Mouse (Mus musculus): ENCODE results near the gene Zfp385b.

Zfp385b gene

GRCm38 (mm10) chr2:77819539-77819938, at the start of gene Zfp385b:
Zfp385b (minus strand) TSS chr2:77819639.
- no peak for DNase-seq

DNA sequence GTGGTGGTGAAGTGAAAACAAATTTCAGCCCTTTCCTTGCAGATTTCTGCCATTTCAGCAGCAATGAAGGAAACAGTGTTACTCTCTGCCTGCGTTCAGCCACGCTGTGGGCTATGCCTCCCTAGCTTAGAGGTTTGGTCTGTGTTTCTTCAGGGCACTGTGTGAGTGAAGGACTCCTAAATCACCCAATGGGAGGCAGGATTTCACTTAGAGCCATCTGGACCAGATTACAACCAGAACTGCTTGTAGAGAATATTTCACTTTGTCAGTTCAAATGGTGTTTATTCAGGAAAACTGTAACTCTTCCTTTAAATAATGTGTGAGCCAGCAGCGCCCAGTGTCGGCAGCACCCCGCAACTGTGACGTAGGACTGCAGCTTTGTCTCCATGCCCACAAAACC, 44.5 kb upstream of the Zfp385b start:
- DNase-seq = no peak

- DNase-seq = no peak
Observed at GRCm38 (mm10) chr2:77863522-77863921, 44.1 kb upstream of the Zfp385b start.

DNA sequence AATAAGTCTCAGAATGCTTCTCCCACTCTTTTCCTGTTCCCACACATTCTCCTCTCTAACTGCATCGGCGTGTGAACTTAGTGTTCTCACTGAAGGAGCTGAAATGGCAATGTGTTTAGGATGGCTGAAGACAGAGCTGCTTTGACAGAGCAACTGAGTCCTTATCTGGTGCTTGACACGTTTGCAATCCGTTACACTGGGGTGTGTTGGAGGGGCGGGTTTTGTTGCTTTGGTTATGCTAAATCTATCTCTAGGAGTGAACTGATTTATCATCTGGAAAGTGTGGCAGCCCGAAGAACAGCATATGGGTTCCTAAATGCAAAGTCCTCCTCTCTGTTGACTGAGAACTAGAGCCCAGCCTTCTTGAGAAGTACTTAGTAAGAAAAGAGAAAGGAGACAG, 22.0 kb upstream of the Zfp385b start:
- no peak for DNase-seq

DNA sequence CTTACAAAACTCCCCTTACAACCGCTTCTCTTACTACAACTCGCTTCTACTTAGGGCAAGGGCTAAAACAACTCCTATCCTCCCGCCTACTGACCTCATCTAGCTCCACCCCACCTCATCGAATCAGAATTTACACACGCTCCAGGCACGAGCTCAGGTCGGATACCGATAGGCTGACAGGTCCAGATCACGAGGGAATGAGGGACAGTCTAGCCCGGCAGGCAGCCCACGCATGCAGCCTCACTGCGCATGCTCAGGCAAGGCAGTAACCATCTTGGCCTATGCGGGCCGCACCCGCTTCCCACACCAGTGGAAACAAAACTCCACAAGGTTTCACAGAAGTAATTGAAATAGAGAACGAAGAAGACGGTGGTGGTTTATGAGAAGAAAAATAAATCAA, 20.1 kb upstream of the Zfp385b start:
- DNase-seq = no peak

DNA sequence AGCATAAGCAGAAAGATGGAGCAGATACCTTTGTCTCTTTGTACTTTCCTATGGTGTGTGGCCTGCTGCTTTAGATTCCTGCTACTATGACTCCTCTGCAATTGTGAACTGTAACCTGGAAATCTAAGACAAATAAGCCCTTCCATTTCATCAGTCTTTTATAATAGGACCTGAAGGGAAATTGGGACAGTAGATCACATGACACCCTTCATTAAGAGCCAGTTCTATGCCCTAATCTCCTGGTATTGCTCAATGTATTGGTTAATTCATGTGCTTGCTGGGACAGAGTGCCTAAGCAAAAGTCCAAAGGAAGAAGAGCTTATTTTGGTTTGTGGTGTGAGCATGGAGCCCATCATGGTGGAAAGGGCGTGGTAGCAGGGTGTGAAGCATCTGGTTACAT, 19.2 kb upstream of the Zfp385b start:
- no peak for DNase-seq

GRCm38 (mm10) chr2:77835781-77836180, 16.3 kb upstream of the Zfp385b start:
- DNase-seq = no peak

- DNase-seq = no peak
Observed at GRCm38 (mm10) chr2:77826133-77826828, 6.8 kb upstream of the Zfp385b start.

- no peak for DNase-seq
Observed at GRCm38 (mm10) chr2:77823026-77823425, 3.6 kb upstream of the Zfp385b start.

- DNase-seq = peak; percentile 59
Observed at GRCm38 (mm10) chr2:77817357-77817894, 2.0 kb downstream of the Zfp385b start.

DNA sequence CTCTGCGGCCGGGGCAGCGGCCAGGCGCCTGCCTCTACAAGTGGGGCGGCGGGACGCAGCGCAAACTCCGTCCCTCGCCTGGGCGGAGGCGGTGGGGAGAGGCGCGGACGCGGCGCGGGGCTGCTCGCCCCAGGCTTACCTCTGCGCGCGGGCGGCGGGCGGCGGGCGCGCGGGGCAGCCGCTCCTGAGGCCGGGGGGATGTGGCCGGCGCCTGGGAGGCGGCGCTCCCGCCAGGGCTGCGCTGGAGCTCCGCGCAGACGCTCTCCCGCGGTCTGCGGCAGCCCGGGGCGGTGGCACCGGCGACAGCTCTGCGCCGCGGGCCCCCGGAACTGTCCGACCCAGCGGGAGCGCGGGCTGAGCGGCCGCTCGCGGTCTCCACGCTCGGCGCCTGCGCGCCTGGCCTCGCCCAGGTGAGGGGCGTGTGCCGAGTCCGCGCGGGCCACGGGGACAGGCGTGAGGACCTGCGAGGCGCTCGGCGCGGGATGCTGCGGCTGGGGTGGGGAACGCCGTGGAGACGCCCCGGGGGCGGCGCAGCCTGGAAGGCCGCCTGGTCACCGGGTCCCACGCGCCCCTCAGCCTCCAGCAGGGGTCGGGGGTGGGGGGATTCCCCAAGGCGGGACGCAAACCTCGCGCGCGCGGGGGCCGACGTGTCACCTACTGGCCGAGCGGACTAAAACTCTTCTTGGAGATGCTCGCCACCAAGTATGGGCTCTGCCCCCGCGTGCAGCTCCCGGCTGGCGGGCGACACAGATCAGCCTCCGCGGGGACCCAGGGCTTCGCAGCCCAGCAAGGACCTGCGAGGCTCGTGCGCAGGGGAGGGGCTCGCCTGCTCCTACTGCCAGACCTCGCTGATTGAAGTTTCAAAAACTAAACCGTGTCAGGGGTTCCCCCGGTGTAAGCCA, 2.8 kb downstream of the Zfp385b start:
- peak; percentile 70 for DNase-seq

DNA sequence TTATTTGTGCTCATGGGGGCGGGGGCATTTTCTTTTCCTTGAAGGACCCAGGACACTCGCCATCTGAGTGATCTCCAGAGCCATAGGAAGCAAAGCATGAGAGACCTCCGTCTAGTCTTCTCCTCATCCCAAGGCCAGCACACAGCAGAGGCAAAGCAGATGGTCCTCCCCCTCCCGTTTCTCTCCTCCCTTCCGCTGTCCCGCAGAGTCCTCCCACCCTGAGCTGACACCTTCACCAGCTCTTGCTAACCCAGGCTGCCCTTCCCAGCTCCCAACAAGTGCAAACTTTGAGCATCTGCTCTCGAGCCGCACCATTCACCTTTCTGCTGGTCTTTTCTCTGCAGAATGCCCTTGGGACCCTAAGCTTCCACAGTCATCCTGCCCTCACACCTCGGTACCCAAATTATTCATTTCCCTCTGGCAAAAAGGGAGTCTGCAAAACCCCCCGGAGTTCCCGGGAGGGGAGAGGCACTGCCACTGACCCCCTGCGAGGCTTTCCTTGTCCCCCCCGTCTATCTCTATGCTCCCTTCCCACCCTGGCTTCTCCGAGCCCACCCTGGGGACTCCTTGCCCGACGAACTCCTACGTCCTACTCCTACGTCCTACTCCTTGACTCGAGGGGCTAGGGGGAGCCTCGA, 3.5 kb downstream of the Zfp385b start:
- DNase-seq = peak; percentile 94

GRCm38 (mm10) chr2:77814896-77815295, 4.5 kb downstream of the Zfp385b start:
- peak; percentile 63 for DNase-seq

- DNase-seq = peak; percentile 51
Observed at GRCm38 (mm10) chr2:77813029-77813428, 6.4 kb downstream of the Zfp385b start.

DNA sequence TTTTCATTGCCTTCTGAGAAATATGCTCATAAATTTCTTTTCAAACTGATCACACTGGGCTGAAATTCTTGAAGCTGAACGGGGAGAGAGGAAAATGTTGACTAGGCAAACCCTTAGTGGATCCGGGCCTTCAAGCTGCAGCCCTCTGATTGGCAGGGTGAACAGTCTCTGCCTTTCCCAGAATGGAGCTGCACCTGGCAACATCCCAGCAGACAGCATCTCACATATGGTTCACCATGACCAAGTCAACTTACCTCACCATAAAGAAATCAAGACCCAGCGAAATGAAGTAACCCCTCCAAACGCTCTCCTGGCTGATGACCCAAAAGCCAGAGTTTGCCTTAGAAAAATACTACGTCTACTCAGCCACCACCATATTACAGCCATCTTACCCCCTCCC, 8.7 kb downstream of the Zfp385b start:
- peak; percentile 65 for DNase-seq

GRCm38 (mm10) chr2:77804781-77805180, 14.7 kb downstream of the Zfp385b start:
- peak; percentile 79 for DNase-seq

DNA sequence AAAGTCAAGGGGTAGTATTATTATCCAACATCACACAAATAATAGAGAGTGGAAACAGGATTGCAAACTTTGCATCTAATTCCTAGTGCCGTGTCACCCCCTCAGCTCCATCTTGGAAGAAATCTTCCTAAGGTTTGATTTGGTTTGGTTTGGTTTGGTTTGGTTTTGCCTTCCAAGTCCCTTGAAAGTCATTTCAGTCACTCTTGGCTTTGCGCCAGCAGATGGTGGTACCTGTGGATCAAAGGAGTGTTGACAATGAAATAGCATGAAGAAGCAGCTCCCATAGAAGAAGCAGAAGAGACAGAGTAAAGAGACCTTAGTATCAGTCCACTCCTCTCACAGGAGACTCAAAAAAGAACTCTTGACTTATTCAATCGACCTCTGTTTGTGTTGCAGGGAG, 17.1 kb downstream of the Zfp385b start:
- DNase-seq = no peak

GRCm38 (mm10) chr2:77801430-77801829, 18.0 kb downstream of the Zfp385b start:
- DNase-seq = no peak

GRCm38 (mm10) chr2:77801009-77801408, 18.4 kb downstream of the Zfp385b start:
- no peak for DNase-seq

GRCm38 (mm10) chr2:77797233-77797632, 22.2 kb downstream of the Zfp385b start:
- peak; percentile 97 for DNase-seq

GRCm38 (mm10) chr2:77795859-77796552, 23.4 kb downstream of the Zfp385b start:
- peak; percentile 91 for DNase-seq

DNA sequence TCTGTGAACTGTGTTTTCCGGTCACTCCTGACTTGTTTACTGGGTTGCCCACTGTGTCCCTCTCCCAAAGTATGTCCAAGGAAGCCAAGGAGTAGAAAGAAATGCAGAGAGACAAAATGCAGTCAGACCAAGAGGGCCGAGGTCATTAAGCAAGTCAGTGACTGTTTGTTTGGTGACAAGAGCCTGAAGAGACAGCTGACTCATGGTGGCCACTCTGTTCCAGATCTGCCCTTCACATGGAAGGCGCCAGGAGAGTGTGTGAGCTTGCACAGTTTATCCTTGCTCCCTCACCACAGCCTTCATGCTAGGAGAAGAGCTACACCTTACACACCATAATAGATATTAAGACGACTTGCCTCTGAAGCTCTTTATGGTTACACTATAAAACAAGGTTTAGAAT, 28.6 kb downstream of the Zfp385b start:
- no peak for DNase-seq

GRCm38 (mm10) chr2:77790295-77790694, 29.1 kb downstream of the Zfp385b start:
- no peak for DNase-seq

Measured in cerebellum, adult 9-10 months (tissue).